Mouse (Mus musculus) ES-Bruce4 (cell line): ENCODE data around the gene Ppp1r8. TPM values are rescaled to one million over a fixed set of nuclear protein-coding genes. Genes with fewer than 3 reads are reported as not detected.

Experiments used
- H3K27ac ChIP-seq: 2 replicates; pipeline ENCODE4 v1.5.1; 2012; ENCODE audit warnings: low read length, inconsistent platforms; ENCODE audit not compliant: insufficient read depth
- H3K27me3 ChIP-seq: 2 replicates; pipeline ENCODE4 v1.6.1; 2012; ENCODE audit warnings: mild to moderate bottlenecking, low read length, inconsistent platforms; ENCODE audit not compliant: control insufficient read depth, poor library complexity, insufficient read depth, severe bottlenecking
- H3K36me3 ChIP-seq: 2 replicates; pipeline ENCODE4 v1.6.1; 2012; ENCODE audit warnings: inconsistent platforms, mild to moderate bottlenecking, low read length, moderate library complexity; ENCODE audit not compliant: control insufficient read depth, poor library complexity, insufficient read depth, severe bottlenecking
- H3K4me1 ChIP-seq: one replicate; pipeline ENCODE4 v1.8.1; 2011; ENCODE audit warnings: low read length; ENCODE audit not compliant: control insufficient read depth, insufficient read depth
- H3K4me3 ChIP-seq: 2 replicates; pipeline ENCODE4 v1.5.1; 2011; ENCODE audit warnings: low read depth, mild to moderate bottlenecking, low read length
- H3K9ac ChIP-seq: 2 replicates; pipeline ENCODE4 v1.6.1; 2012; ENCODE audit warnings: low read depth, mild to moderate bottlenecking, inconsistent platforms; ENCODE audit not compliant: poor library complexity, severe bottlenecking
- H3K9me3 ChIP-seq: replicated peaks from 2 replicates; pipeline ENCODE4 v1.6.1; 2012; ENCODE audit warnings: mild to moderate bottlenecking, low read length, inconsistent platforms; ENCODE audit not compliant: control insufficient read depth, poor library complexity, insufficient read depth, severe bottlenecking
- CTCF ChIP-seq: IDR thresholded peaks from one replicate; pipeline ENCODE4 v1.8.1; 2011; ENCODE audit warnings: low read depth, low read length
- EP300 ChIP-seq: IDR thresholded peaks from 2 replicates; pipeline ENCODE4 v1.6.1; 2011; ENCODE audit warnings: low read depth, low read length; ENCODE audit not compliant: insufficient read depth
- POLR2A ChIP-seq: IDR thresholded peaks from one replicate; pipeline ENCODE4 v1.8.1; 2011; ENCODE audit warnings: low read length; ENCODE audit not compliant: insufficient read depth
- polyA plus RNA-seq: library from polyadenylated mRNA; stranded (reverse); fragments of >200 nt; gene quantifications from 2 replicates; pipeline ENCODE4 v1.2.4, GENCODE M21; 2011; ENCODE audit warnings: low read depth; ENCODE audit not compliant: missing spikeins, insufficient read depth, insufficient read length

Ppp1r8 gene
- polyA plus RNA-seq, 1 experiment: 91.6 TPM

DNA sequence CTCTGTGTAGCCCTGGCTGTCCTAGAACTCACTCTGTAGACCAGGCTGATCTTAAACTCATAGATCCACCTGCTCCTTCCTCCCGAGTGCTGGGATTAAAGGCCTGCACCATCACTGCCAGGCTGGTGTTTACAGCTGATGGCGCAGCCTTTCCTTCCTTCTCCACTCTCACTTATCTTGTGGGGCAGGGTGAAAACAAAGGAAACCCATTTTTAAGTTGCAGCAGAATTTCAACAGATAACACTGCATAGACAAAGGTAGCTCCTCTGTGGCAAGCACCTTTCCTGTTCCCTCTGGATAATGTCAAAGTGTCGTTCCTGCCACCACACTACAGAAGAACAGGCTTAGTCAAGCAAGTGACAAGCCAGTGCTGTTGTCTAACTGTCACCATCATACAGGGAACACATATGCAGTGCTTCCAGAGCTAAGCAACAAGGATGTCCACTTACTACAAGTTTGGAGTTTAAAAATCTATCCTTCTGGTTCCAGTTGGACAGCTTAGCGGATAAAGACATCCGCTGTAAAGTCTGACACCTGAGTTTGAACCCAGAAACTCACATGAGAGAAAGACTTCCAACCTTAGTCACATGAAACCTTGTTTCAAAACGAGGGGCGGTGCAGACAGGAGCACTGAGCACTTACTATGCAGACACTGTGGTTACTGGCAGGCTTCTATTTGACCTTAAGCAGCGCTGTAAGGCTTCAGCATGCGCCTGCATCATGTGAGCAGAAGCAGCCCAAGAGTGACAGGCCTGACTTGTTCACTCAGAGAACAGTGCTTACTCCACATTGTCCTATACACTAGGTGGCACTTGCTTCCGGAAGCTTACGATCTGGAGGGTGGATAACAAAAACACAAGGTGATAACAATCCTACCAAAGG is 30.8 kb upstream of the Ppp1r8 start:
- no peaks in the 10 kb centered on the region for H3K27me3 ChIP-seq
- peak overlapping the region; percentile 12; the same call in 1 of the 2 replicates for H3K4me3 ChIP-seq
- no peak overlapping the region for H3K9ac ChIP-seq
- no peaks in the 10 kb centered on the region for H3K9me3 ChIP-seq
- no peak overlapping the region for H3K27ac ChIP-seq
- TF ChIP-seq POLR2A: no peak
- no peak for TF ChIP-seq EP300
- no peak for TF ChIP-seq CTCF
- H3K36me3 ChIP-seq: peaks cover 8% of the 10 kb centered on the region; the same call in 1 of the 2 replicates
- H3K4me1 ChIP-seq: no peaks in the 10 kb centered on the region

DNA sequence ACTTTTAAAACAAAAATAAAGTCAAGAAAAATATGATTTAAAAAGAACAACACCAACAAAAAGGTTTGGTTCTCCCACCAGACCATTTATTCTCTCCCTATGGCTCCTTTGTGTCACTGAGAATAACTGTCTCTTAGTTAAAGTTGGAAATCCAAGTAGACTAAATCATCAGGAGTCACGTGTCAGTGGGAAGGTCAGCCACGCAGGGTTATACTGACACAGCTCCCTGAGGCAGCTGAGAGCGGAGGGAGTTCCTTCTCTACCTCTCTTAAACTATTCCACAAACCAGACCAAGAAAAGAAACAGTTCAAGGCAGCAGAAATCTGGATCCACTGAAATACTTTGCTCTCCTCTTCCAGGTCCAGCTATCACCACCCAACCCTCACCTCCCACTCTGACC is 28.1 kb upstream of the Ppp1r8 start:
- Histone ChIP-seq H3K9me3 (no peaks in the 10 kb centered on the region), H3K9ac (no peak overlapping the region), H3K27ac (no peak overlapping the region), H3K4me3 (no peak overlapping the region), H3K36me3 (peaks cover 15% of the 10 kb centered on the region), H3K27me3 (no peaks in the 10 kb centered on the region), H3K4me1 (no peaks in the 10 kb centered on the region)
- TF ChIP-seq EP300: no peak
- no peak for TF ChIP-seq CTCF
- TF ChIP-seq POLR2A: no peak

- Histone ChIP-seq H3K9me3 (no peaks in the 10 kb centered on the region), H3K4me1 (no peaks in the 10 kb centered on the region), H3K27me3 (no peaks in the 10 kb centered on the region), H3K4me3 (no peak overlapping the region), H3K27ac (no peak overlapping the region), H3K9ac (no peak overlapping the region), H3K36me3 (peaks cover 26% of the 10 kb centered on the region)
- TF ChIP-seq EP300 (no peak), POLR2A (no peak), CTCF (no peak)
Observed at GRCm38 (mm10) chr4:132864856-132865255, 21.9 kb upstream of the Ppp1r8 start.

- H3K4me3 ChIP-seq: no peak overlapping the region
- H3K27me3 ChIP-seq: no peaks in the 10 kb centered on the region
- H3K9ac ChIP-seq: no peak overlapping the region
- peaks cover 23% of the 10 kb centered on the region for H3K36me3 ChIP-seq
- H3K27ac ChIP-seq: no peak overlapping the region
- no peak for TF ChIP-seq POLR2A
- no peak for TF ChIP-seq CTCF
- TF ChIP-seq EP300: no peak
- H3K4me1 ChIP-seq: no peaks in the 10 kb centered on the region
- no peaks in the 10 kb centered on the region for H3K9me3 ChIP-seq
Observed at GRCm38 (mm10) chr4:132863012-132863411, 20.0 kb upstream of the Ppp1r8 start.

- no peaks in the 10 kb centered on the region for H3K27me3 ChIP-seq
- no peaks in the 10 kb centered on the region for H3K9me3 ChIP-seq
- no peak overlapping the region for H3K27ac ChIP-seq
- H3K36me3 ChIP-seq: peaks cover 34% of the 10 kb centered on the region
- no peak overlapping the region for H3K4me3 ChIP-seq
- no peaks in the 10 kb centered on the region for H3K4me1 ChIP-seq
- no peak for TF ChIP-seq EP300
- TF ChIP-seq CTCF: no peak
- TF ChIP-seq POLR2A: no peak
- H3K9ac ChIP-seq: no peak overlapping the region
Observed at GRCm38 (mm10) chr4:132860880-132861279, 17.9 kb upstream of the Ppp1r8 start.

- H3K4me3 ChIP-seq: no peak overlapping the region
- no peaks in the 10 kb centered on the region for H3K4me1 ChIP-seq
- peak overlapping the region; percentile 63 for H3K9ac ChIP-seq
- H3K27me3 ChIP-seq: no peaks in the 10 kb centered on the region
- TF ChIP-seq CTCF (no peak), POLR2A (no peak), EP300 (no peak)
- H3K36me3 ChIP-seq: peaks cover 23% of the 10 kb centered on the region
- H3K27ac ChIP-seq: peak overlapping the region; percentile 84
- no peaks in the 10 kb centered on the region for H3K9me3 ChIP-seq
Observed at GRCm38 (mm10) chr4:132843705-132844071, 719 bp upstream of the Ppp1r8 start.
